Mouse (Mus musculus): ENCODE measurements at regions not wholly inside any gene's neighbourhood (a gene's known extent, or its start where the extent isn't known, plus 50 kb on each side); places are given as distances from the start of the nearest gene placed in this dataset.

DNA sequence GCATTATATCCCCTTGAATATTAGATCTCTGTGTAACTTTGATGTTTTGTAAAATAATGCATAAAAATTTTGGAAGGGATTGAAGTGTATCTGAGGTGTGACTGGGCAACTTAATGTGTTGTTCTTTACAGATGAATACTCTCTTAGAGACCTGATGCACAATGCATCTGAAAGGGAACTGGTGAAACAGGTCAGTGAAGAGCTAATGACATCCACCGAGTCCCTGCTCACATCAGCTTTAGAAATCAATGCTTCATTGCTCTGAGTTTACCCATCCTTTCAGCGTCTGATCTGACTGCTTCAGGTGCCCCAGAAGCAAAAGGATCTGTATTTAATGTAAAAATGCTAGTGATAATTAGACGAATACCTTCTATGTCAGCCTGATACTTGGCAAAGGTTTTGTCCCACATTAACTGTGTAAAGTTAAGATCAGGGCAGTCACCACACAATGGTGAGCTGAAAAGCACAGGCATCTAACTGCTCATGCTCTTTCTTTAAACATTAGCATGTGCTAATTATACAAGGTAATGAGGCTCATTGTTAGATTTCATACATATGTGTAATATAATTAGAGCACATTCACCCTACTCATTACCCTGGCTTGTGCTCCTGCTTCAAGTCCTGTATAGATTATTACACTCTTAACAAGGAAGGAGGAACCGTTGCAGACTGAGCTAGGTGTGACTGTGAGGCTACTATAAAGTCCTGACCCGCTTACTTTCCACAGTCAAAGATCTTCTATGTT lies 204.6 kb upstream of the Tlr4 start:
- no peak for DNase-seq (ENCODE audit: low spot score)

DNA sequence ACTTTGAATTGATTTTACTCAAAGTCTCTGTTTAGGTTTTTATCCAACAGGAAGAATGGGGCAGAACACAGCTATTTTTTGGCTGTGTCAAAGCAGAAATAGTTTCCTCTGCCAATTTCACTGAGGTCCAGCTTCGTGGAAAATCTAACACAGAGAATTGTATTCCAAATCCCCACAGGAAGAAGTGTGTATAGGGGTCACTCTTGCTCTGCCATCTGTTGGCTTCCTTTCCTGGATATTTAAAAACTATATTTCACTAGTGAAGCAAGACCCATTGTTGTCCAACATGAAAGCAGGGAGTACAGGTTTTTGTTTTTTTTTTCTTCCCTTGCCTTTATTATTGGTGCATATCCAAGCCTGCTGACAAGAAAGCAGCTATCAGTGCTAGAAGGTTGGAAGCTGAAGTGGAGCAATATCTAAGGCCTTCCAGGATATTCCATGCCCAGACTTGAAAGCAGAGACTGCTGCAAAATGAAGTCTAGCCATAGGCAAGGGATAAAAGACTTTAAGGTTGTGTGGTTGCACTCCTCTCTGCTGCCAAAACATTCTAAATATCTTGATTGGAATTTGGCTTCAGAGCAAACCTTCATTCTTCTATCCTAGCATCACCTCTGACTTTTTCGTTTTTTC lies 208.5 kb upstream of the Tlr4 start:
- DNase-seq (ENCODE audit: low spot score): no peak

DNA sequence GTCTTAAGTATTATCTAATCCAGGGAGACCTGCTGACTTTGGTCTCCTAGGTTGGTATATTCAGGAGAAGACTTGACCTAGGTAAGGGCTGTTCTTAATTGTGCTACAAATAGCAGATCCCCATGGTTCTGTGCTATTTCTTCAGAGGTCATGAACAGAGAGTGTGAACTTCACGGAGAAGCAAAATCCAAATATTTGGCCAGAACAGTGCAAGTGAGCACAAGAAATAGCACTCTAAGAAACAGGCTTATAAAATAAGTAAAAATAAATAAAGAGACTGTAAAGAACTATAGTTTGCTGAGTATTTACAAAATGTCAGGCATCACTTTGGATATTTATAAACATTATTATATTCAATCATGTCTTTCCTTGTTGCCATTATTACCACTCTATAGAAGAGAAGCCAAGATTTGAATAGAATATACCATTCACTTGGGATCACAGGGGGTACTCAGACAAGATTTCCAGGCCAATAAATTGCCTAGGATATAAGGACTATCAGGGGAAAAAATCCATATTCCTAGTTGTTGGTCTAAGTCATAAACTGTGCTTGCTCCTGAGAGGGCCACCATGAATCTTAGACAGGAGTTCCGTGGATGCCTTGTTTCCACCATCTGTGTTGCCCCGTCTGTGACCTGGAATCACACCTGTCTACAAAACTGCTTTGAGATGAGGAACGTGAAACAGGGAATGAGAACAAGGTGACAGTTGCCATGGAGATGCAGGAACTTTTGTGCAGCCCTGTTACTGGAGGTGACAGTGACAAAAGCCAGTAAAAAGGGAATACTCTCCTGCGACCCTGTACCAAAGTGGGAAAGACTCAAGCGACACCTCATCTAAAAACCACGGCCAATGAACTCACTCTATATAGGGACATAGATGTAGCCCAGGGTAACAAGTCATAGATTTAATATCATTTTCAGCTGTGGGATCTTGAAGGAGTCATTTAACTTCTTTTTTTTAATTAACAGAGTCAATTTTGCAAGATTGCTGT lies 209.3 kb upstream of the Tlr4 start:
- DNase-seq (ENCODE audit: low spot score): no peak

DNA sequence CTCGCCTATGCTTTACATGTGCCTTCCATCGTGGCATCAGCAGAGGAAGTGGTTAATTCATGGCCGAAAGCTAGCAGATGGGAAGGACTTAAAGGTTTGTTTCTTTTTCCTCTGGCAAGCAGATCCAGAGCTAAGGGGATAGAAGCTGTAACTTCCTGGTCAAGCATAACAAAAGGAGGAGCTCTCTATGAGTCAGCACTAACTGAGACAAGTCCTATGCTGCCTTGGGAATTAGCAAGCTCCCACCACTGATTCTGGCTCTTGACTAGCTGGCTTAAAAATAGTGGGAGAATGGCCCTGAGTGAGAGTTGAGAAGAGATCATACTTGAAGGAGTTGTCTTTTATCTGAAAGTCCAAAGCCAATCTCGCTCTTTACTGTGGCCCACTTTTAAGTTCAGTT lies 210.3 kb upstream of the Tlr4 start:
- no peak for DNase-seq (ENCODE audit: low spot score)

DNA sequence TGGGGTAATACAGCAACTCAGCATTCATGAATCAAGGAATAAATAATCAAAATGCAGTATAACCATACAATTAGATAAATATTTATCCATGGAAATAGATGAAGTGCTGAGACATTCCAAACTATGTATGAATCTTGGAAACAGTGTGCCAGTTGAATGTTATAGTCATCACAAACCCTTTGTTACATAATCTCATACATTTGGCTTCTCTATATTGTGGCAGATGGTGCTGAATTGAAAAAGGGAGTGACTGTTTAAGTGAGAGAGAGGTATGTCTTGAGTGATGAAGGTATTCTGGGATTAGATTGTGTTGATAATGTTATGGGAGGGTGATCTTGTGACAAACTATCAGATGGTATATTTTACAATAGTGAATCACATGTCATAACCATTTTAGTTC lies 200.4 kb upstream of the Astn2 start:
- DNase-seq (ENCODE audit: low spot score): no peak

DNA sequence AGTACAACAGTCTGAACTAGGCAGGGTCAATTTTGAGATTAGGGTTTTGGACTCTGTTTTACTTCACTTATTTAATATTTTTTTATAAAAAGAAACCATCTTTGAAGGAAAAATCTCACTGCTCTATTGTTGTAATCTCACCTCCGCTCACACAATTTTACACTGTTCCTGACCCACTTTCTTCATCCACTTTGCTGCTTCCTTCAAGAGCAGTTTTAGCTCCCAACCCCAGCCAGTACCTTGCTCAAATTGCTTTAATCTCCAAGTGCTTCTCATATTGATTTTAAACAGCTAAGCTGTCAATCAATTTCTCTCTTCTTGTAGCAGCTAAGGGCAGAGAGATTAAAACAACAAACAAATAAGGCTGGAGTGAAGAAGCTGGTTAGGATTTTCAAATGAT lies 194.3 kb upstream of the Astn2 start:
- DNase-seq (ENCODE audit: low spot score): no peak

DNA sequence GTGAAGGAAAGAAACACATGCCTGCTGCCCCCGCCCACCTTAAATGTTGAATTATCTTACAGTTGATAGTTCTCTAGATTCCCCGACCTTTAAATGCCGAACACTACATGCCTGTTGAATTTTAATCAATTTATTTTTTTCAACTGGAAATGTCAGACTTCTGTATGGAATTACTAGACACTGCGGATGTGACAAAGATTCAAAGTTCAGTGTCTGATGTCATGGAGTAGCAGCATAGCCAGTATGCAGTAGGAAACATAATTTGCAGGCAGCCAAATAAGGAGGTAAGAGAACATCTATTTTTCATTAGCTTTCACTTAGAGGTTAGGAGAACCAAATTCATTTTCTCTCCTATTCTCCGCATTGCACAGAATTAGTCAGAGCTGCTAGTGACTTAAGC lies 182.2 kb upstream of the Astn2 start:
- no peak for DNase-seq (ENCODE audit: low spot score)

DNA sequence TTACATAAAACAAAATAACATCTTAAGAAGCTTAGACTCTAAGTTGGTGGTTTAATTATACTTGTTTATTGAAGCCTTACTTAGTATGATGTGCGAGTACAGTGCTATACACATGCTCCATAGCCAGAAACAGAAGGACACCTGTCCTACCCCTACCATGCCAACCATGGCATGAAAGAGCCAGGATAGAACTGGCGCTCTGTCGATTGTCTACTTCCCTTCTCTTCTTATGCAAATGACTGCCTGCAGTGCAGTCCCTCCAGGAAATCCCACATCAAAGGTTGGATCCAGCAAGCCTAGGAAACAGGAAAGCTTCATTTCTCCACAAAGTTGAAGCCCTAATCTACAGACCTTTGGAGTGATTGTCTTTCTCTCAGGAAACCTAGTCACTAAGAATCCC lies 181.8 kb upstream of the Astn2 start:
- no peak for DNase-seq (ENCODE audit: low spot score)

DNA sequence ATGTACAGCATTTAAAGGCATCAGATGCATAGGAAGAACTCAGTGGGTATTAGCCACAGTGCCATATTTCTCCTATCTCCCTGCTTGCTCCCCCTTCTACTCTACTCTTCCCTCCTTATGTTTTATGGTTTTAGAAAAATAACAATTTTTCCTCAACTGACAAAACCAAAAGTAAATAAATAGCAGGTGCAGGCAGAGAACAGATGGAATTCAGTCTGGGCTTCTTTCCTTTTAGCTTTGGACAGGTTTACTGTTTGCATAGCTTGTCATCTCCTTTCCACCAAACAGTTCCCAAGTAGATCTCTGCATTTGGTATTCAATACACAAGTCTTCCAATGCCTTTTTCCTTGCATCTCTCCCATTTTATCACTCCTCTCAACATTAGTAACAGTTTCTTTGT lies 152.5 kb upstream of the Astn2 start:
- no peak for DNase-seq (ENCODE audit: low spot score)

DNA sequence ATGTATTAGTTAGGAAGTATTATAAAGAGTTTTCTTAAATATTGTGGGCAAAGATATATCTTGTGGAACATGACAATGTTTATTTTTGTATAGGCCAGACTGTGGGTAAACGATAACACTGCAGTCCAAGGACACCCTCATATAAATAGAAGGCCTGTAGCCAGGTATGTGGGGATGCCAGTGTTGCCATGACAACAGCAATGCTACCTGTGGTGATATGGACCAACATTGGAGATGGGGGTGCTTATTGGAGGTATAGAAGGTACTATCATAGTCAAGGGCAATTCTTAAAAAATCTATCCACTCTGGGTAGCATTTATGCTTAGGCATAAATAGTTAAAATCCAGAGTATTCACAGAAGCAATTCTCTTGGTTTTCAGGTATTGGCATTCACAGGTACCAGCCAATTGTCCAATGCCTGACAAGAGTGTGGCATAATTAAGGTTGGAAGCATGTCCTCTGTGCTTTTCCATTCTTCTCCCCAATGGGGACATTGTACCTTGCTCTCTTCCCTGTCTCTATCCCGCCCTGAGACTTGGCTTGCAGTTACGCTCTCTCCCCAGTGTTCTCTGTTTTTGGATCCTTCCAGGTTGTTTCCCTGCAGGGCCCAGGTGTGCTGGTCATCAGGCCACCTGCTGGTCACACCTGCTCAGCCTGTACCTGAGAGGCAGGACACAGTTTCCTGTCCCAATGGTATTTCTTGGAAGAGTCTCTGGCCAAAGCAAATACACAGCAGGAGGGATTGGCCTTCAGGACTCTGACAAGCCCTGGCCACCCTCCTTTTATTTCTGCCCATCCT lies 146.1 kb upstream of the Astn2 start:
- no peak for DNase-seq (ENCODE audit: low spot score)

DNA sequence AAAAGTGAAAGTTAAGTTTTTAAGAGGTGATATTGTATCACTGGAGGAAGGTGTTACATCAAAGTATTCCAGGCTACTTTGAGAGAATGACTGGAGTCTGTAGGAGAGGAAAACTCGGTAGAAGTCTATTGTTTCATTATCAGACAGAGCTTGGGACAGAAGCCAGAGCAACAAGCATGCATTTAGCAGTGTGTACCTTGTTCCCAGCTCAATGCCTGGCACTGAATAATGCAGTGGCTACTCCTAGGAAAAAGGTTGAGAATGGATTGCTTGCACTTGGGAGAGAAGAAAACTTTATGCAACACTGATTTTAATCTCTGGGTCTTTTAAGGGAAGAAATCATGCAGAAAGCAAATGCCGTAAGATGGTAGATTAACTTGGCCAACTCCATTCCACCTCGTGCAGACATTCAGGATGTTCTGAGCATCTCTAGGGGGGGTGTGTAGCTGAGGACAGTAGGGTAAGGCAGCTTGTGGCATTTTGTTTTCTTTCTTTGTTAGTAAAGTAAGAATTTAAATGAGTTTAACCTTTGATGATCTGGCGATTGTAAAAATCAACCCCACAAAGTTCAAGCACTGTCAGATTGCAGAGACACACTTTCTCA lies 138.5 kb upstream of the Astn2 start:
- no peak for DNase-seq (ENCODE audit: low spot score)

DNA sequence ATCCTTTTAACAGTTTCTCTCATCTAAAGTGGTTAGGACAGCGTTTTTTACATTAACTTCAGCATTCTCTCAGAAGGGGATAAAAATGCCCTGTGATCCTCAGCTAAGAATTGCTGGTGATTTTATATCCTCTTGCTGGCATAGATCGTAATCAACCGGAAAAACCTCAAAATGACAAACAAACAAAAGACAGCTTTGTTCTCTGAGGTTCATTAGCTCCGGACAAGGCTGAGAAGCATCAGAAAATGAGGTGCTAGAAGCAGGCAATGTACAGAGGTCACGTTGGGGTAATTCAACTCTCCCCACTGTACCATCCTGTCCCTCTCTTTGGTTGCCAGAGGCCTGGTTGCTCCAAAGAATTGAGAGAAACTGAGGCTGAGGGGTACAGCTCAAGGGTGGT lies 120.0 kb upstream of the Astn2 start:
- no peak for DNase-seq (ENCODE audit: low spot score)

DNA sequence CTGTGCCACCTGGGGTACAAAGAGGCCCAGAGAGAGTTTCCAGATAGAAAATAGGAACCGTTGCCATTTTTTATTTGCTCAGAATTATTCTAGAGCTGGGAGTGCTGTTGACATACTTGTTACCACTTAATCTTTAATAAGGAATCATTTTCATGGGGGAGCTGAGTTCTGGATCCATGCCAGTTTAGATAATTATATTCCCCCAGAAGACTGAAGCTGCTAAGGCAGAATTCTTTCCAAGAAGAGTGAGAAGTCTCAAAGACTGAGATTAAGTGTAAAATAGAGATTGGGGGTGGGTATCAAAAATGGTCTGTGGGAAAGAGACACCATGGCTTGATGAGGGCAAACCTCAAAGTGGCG lies 119.5 kb upstream of the Astn2 start:
- no peak for DNase-seq (ENCODE audit: low spot score)

DNA sequence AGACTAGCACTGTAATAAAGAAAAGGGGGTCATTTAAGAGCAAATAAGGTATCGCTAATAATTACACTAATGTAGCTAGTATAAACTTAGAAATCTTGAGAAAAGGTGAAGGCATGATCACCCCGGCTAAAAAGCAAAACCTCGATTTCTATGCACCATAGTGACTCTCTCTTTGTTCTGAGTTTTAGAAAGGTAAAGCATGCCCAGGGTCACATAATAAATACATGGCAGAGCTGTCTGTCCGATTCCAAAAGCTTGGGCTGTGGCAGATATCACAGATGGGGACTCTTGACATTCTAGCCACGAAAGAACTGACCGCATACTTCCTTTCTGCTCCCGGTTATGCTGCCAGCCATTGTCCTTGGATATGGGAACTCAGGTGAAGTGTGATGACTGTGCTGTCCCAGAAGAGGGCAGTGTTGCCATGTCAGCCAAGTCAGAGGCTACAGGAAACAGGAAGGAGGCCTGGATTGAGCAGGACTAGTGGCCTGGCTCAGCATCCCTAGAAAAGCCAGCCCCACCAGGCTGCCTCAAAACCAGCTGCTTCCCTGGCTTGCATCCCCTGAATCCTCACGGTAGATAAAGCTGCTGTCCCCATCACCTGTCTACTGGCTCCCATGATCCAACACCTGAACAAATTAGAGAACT lies 119.0 kb upstream of the Astn2 start:
- peak; percentile 4 for DNase-seq (ENCODE audit: low spot score)

DNA sequence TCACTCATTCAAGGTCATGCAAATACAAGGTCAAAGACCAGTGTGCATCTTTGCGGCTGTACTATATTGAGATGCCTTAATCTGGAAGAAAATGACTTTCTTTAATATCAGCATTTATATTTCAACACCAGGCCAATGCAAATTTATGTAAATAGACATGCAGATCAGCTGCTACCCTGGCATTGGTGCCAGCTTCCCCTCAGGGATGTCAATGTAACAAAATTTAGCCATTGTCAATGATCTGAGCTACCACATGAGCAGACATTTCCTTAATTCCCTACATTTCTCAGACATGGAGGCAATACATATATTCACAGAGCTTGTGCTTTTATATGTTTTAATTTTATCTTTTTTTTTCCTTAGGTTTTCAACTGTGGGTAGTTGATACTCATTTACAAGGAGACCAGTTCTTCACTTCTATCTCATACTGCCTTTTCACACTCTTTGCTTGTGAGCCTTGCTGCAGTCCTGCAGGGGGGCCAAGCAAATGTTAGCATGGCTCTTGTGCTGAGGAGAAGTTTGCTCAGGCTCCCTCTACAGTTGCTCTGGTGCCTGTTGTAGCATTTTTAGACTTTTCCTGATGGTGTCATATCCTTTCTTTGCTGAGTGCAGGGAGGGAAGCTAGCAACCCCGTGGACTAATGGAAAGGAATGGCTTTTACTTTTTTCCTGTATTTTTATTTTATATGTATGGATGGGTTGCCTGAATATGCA lies 117.8 kb upstream of the Astn2 start:
- DNase-seq (ENCODE audit: low spot score): no peak

DNA sequence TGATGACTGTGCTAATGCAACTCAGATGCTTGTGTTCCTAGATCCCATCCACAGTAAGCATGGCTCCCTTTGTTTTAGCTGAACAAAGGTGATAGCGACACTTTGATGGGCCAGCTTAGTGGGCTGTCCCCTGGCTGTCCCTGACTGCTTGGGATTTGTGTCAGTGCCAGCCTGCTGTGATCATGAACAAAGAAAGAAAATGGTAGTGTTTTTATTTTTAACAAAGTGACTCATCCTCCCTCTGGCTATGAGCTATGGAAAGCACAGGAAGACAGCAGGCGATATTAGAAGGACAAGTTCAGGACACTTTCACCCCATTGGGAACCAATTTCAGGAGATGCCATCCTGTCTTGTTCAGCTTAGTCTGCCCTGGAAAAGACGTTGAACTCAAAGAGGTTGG lies 116.4 kb upstream of the Astn2 start:
- DNase-seq (ENCODE audit: low spot score): no peak

DNA sequence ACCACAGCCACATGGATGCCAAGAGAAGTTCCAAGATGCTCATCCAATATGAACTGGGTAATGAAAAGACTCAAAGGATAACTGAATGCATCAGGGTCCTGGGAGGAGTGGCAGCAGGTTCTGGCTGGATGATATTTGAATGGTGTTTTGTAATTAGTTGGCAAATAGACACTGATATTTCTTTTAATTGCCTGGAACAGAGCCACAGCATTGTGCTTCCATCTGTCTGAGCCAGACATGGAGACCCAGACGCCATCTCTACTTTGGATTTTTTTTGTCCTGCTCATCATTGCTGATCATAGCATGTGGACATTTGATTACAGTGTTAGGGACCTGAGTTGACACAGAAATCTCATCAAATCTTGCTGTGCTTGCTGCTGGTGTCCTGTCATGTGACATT lies 111.4 kb upstream of the Astn2 start:
- DNase-seq (ENCODE audit: low spot score): no peak

DNA sequence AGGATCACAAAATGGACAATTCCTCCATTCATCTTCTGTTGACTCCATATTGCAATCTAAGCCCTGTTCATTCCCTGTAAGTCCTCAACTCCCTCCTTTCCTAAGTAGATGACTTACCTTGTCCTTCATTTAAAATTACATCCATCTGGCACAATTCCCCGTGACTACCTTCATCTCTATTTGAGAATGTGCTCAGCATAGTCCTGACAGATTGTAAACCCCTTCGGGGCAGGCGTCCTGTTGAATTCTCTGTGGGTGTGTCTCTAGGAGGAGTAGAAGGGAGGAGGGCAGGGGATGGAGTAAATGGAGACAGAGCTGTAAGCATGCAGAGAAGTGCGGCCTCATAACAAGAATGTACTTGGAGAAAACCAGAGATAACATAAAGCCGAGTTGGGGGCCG lies 79.1 kb upstream of the Astn2 start:
- DNase-seq (ENCODE audit: low spot score): no peak

DNA sequence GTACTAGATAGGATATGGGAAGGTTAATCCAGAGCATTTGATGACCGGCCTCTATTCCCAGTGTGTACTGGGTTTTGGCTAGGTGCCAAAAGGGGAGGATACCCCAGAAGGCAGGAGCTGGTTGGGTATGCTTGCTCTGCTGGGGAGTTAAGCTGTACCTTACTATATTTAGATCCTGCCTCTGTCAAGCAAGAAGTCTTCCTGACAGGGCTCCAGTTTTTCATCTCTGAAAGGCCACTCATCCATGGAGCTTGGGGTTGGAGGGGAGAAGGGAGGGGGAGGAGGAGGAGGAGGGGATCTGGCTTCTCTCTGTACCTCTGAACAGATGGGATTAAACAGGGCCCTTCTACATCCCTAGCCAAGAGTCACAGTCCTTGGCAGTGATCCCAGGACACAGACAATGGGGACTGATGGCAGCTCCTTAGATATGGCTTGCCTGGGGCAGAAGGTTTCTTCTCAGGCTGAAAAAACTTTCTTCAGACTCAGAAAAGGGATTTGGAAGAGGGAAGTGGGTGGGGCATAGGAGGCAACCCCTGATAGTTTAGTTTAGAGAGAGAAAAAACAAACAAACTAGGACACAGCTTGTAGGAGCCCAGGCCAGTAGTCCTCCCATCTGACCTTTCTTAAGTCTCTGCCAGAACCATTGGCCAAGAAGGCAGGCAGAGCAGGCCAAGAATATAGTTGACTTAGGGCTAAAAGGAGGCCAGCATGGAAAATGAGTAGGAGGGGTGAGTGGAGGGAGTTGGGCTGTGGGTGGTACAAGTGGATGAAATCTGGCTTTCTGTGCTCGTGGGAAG lies 78.3 kb upstream of the Astn2 start:
- DNase-seq (ENCODE audit: low spot score): peak; percentile 29

Data from urinary bladder, postnatal 14 days (tissue).